Mouse (Mus musculus): ENCODE measurements at regions not wholly inside any gene's neighbourhood (a gene's known extent, or its start where the extent isn't known, plus 50 kb on each side); places are given as distances from the start of the nearest gene placed in this dataset.
"Not testable (repeated sequence)": the region's sequence is repeated elsewhere in the genome, so short reads cannot be mapped to it uniquely, and the experiment has no call there.

DNA sequence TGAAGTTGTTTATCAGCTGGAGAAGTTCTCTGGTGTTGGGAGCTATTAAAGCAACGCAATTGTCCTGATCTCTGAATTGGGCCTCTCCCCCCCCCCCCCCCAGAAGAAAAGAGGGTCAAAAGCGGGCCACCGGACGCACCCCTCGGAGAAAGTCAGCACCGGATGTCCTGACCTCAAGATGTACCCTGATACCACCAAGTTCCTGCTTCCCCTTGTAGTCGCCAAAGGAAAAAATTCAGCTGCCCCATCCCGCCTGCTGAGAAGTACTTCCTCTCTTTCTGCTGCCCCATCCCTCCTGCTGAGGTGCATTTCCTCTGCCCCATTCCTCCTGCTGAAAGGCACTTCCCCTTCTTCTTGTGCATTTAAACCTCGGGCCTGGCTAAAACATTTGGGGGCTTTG lies 1191.1 kb upstream of the 1700008P02Rik start:
- not testable (repeated sequence) for DNase-seq (ENCODE audit: low spot score in 2 of 2)

- not testable (repeated sequence) for DNase-seq (ENCODE audit: low spot score in 2 of 2)
Observed at GRCm38 (mm10) chr3:7805121-7805520, 1184.9 kb upstream of the 1700008P02Rik start.

GRCm38 (mm10) chr3:7804209-7804608 lies 1184.0 kb upstream of the 1700008P02Rik start:
- no peak for DNase-seq (ENCODE audit: low spot score in 2 of 2)

- no peak for DNase-seq (ENCODE audit: low spot score in 2 of 2)
Observed at GRCm38 (mm10) chr3:7799486-7799885, 1179.2 kb upstream of the 1700008P02Rik start.

- DNase-seq (ENCODE audit: low spot score in 2 of 2) = no peak
Observed at GRCm38 (mm10) chr3:7787665-7788064, 1167.4 kb upstream of the 1700008P02Rik start.

DNA sequence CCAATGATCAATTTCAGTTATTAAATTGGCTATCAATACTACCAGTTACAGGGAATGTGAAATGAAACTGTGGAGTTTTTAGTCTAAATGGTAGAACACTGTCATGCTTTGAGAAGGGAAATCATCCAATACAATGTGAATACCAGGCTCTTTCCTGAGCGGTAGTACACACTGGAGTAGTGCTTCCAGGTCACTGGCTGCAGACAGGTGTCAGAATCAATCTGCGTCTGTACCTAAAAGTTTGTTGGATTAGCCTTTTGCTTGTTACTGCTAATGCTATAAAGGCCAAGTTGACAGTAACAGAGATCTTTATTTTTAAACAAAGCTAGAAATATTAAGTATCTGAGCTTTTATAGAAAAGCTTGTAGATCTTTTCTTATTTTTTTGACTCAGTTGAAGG lies 1164.9 kb upstream of the 1700008P02Rik start:
- no peak for DNase-seq (ENCODE audit: low spot score in 2 of 2)

- peak in 1 of 2 experiments; percentile 11 for DNase-seq (ENCODE audit: low spot score in 2 of 2)
Observed at GRCm38 (mm10) chr3:7755445-7755844, 1135.2 kb upstream of the 1700008P02Rik start.

- DNase-seq (ENCODE audit: low spot score in 2 of 2) = no peak
Observed at GRCm38 (mm10) chr3:7713741-7714140, 1093.5 kb upstream of the 1700008P02Rik start.

DNA sequence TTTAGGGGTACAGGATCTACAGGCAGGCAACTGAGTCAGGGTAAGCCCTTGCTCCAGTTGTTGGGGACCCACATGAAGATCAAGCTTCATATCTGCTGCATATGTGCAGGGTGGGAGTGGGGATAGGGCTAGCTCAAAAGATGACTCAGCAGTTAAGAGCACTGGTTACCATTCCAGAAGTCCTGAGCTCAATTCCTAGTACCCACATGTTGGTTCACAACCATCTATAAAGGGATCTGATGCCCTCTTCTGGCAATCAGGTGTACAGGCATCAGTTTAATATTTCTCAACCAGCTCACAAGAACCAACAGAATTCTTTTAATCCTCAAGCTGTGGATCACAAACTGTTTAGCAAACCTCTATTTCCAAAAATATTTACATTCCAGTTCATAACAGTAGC lies 1092.9 kb upstream of the 1700008P02Rik start:
- DNase-seq (ENCODE audit: low spot score in 2 of 2) = no peak

DNA sequence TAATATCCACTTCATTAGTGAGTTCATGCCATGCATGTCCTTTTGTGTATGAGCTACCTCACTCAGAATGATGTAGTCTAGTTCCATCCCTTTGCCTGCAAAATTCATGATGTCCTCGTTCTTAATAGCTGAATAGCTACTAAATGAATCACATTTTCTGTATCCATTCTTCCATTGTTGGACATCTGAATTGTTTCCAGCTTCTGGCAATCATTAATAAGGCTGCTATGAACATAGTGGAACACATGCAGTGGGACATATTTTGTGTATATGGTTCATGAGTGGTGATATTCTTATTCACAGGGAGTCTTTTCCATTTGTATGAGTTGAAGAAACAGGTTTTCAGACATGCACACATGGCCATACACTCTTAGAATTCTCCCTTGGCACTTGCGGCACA lies 1092.2 kb upstream of the 1700008P02Rik start:
- no peak for DNase-seq (ENCODE audit: low spot score in 2 of 2)

DNA sequence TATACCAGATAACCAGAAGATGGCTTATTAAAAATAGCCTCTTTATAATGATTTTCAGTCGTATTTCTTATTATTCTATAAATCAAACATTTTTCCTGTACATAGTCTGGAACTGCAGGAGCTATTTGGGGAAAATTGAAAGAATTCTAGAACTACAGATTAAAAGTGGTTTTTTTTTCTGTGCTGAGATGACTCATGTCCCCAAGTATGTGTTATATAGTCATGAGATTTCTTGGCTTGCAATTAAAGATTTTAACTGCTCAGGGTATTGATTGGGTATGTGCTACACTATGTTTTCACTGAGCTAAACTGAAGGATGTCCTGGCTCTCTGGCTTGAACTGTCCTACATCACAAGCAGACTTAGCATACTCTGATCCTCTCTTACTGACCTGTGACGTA lies 1088.4 kb upstream of the 1700008P02Rik start:
- no peak for DNase-seq (ENCODE audit: low spot score in 2 of 2)

GRCm38 (mm10) chr3:7683536-7683935 lies 1063.3 kb upstream of the 1700008P02Rik start:
- DNase-seq (ENCODE audit: low spot score in 2 of 2) = no peak

DNA sequence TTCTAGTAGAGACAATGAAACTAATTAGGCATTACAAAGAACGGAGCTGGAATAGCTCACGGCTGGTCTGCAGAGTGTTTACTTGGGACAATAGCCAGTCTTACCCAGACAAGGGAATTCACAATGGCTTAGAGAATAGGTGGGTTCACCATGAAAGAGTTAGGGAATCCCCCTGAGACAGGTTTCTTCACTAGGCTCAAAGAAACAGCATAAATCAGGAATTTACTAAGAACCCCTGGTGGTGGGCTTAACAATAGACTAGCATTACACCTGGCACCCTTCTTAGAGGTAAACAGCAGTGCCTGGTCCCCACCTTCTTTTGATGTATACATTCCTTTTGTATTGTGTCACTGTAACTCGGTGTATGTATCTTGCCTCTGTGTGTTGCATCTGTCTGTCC lies 1062.6 kb upstream of the 1700008P02Rik start:
- DNase-seq (ENCODE audit: low spot score in 2 of 2) = not testable (repeated sequence)

- DNase-seq (ENCODE audit: low spot score in 2 of 2) = no peak
Observed at GRCm38 (mm10) chr3:7682311-7682710, 1062.1 kb upstream of the 1700008P02Rik start.

- DNase-seq (ENCODE audit: low spot score in 2 of 2) = no peak
Observed at GRCm38 (mm10) chr3:7669956-7670355, 1049.7 kb upstream of the 1700008P02Rik start.

DNA sequence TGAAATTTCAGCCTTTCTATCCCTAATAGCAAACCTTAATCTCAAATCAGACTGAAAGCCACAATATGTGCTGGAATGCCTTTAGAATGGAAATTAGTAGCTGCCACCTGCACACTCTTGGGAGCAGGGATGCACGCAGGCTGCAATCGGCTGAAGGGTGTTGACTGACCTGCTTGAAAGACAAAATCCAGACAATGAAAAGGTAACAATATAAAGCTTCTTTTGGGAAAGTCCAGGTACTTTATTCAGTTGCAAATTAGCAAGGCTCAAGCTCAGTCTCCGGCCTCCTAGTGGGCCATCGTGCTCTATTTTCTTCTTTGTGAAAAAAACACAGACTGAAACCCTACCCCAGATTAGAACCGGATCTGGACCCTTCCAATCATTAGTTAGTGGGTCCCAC lies 1047.6 kb upstream of the 1700008P02Rik start:
- not testable (repeated sequence) for DNase-seq (ENCODE audit: low spot score in 2 of 2)

- DNase-seq (ENCODE audit: low spot score in 2 of 2) = not testable (repeated sequence)
Observed at GRCm38 (mm10) chr3:7666391-7667142, 1046.3 kb upstream of the 1700008P02Rik start.
